Mouse (Mus musculus): ENCODE measurements around the gene Cog3.

The Cog3 gene

GRCm38 (mm10) chr14:75697928-75698327, 56.4 kb downstream of the Cog3 start:
- DNase-seq (ENCODE audit: low read depth), result no peak

- peak; percentile 6 for DNase-seq (ENCODE audit: low read depth)
These were observed 58.2 kb downstream of the Cog3 start for GRCm38 (mm10) chr14:75696096-75696495.

- DNase-seq (ENCODE audit: low read depth), result no peak
These were observed 63.9 kb downstream of the Cog3 start for GRCm38 (mm10) chr14:75690428-75690827.

- no peak for DNase-seq (ENCODE audit: low read depth)
These were observed 78.0 kb downstream of the Cog3 start for GRCm38 (mm10) chr14:75676316-75676715.

GRCm38 (mm10) chr14:75669085-75669645, 85.2 kb downstream of the Cog3 start:
- peak; percentile 38 for DNase-seq (ENCODE audit: low read depth)

GRCm38 (mm10) chr14:75665430-75666180, 88.7 kb downstream of the Cog3 start:
- no peak for DNase-seq (ENCODE audit: low read depth)

GRCm38 (mm10) chr14:75661548-75661947, 92.8 kb downstream of the Cog3 start:
- DNase-seq (ENCODE audit: low read depth), result no peak

GRCm38 (mm10) chr14:75660936-75661335, 93.4 kb downstream of the Cog3 start:
- no peak for DNase-seq (ENCODE audit: low read depth)

Data from 416B (cell line).